Mouse (Mus musculus): ENCODE data around the gene Apc2. TPM values are rescaled to one million over a fixed set of nuclear protein-coding genes. Genes with fewer than 3 reads are reported as not detected.

The Apc2 gene
- polyA plus RNA-seq, 1 experiment from 2014 or later: 1.5 TPM

DNA sequence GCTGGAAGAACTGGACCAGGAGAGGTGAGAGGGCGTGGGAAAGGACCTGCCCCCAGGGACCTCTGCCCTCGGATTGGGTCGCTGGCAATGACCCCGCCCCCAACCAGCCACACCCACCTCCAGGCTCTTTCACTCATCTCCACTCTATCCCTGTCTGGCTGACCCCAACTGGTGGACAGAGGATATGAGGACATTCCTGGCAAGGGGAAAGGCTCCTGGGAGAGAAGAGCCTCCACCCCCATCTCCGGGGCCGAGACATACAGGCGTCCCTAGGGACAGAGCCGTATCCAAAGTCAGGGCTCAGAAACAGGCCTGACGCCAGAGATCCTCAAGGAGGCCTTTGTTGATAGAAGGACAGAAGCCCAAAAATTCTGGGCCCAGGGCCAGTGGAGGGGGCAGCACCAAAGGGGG lies 6.7 kb downstream of the Apc2 start:
- no peak overlapping the region for H3K4me3 ChIP-seq (ENCODE audit: low read length)
- H3K4me1 ChIP-seq (ENCODE audit: control insufficient read depth, insufficient read depth, low read length): peaks cover 3% of the 10 kb centered on the region; the same call in 1 of the 2 replicates
- H3K4me2 ChIP-seq (ENCODE audit: low read depth, low read length): peak overlapping the region; percentile 4; the same call in 1 of the 2 replicates
- no peaks in the 10 kb centered on the region for H3K36me3 ChIP-seq (ENCODE audit: control insufficient read depth, insufficient read depth)
- no peak overlapping the region for H3K9ac ChIP-seq (ENCODE audit: low read length)
- H3K9me3 ChIP-seq (replicated peaks; ENCODE audit: control insufficient read depth, low read length): no peaks in the 10 kb centered on the region
- peak; percentile 57 for ATAC-seq (replicated peaks; ENCODE audit: extremely low read depth, insufficient read depth, low FRiP score)
- 9% methylated on average over 9 of the region's 9 CpGs for WGBS
- H3K27ac ChIP-seq (ENCODE audit: low read length): no peak overlapping the region; the same call in 1 of the 2 replicates
- H3K27me3 ChIP-seq (ENCODE audit: control insufficient read depth, insufficient read depth, low read length): peaks cover 86% of the 10 kb centered on the region

DNA sequence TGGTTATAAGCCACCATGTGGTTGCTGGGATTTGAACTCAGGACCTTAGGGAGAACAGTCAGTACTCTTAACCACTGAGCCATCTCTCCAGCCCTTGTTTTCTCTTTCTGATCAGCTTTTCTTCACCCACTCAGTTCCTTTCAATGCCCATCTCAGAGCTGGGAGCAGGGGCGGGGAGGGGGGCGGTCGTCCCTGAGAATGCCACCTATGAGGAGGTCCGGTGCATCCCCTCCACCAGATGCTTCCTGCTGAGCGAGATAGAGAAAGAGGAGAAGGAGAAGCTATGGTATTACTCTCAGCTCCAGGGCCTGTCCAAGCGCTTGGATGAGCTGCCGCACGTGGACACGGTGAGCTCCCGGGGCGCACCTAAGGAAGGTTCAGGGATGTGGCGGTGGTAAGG lies 8.7 kb downstream of the Apc2 start:
- H3K36me3 ChIP-seq (ENCODE audit: control insufficient read depth, insufficient read depth): no peaks in the 10 kb centered on the region
- no peaks in the 10 kb centered on the region for H3K9me3 ChIP-seq (replicated peaks; ENCODE audit: control insufficient read depth, low read length)
- no peak overlapping the region; the same call in 1 of the 2 replicates for H3K4me2 ChIP-seq (ENCODE audit: low read depth, low read length)
- H3K27ac ChIP-seq (ENCODE audit: low read length): no peak overlapping the region
- WGBS: 21% methylated on average over 12 of the region's 12 CpGs
- H3K4me1 ChIP-seq (ENCODE audit: control insufficient read depth, insufficient read depth, low read length): peaks cover 3% of the 10 kb centered on the region; the same call in 1 of the 2 replicates
- no peak overlapping the region for H3K9ac ChIP-seq (ENCODE audit: low read length)
- ATAC-seq (replicated peaks; ENCODE audit: extremely low read depth, insufficient read depth, low FRiP score): no peak
- H3K4me3 ChIP-seq (ENCODE audit: low read length): no peak overlapping the region
- peaks cover 77% of the 10 kb centered on the region for H3K27me3 ChIP-seq (ENCODE audit: control insufficient read depth, insufficient read depth, low read length)

DNA sequence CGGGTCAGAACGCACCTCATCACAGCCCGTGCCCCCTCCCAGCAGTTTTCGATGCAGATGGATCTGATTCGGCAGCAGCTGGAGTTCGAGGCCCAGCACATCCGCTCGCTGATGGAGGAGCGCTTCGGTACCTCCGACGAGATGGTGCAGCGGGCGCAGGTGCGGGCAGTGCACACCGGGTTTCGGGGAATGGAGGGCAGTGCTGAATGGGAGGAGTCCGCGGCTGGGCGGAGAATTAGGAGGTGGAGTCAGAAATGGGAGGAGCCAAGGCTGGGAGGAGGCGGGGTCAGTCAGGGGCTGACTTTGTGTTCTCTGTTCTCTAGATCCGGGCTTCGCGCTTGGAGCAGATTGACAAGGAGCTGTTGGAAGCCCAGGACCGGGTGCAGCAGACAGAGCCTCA lies 9.1 kb downstream of the Apc2 start:
- H3K36me3 ChIP-seq (ENCODE audit: control insufficient read depth, insufficient read depth): no peaks in the 10 kb centered on the region

DNA sequence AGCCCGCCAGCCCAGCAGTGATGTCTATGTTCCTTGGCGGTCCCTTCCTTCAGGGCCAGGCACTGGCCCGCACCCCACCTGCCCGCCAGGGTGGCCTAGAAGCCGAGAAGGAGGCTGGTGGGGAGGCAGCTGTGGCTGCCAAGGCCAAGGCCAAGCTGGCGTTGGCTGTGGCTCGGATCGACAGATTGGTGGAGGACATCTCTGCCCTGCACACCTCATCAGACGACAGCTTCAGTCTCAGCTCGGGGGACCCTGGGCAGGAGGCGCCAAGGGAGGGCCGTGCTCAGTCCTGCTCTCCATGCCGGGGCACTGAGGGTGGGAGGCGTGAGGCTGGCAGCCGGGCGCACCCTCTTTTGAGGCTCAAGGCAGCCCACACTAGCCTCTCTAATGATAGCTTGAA lies 15.8 kb downstream of the Apc2 start:
- Histone ChIP-seq H3K4me3 (ENCODE audit: low read length) (no peak overlapping the region), H3K36me3 (ENCODE audit: control insufficient read depth, insufficient read depth) (no peaks in the 10 kb centered on the region), H3K4me1 (ENCODE audit: control insufficient read depth, insufficient read depth, low read length) (peaks cover 25% of the 10 kb centered on the region), H3K9me3 (replicated peaks; ENCODE audit: control insufficient read depth, low read length) (no peaks in the 10 kb centered on the region), H3K27ac (ENCODE audit: low read length) (no peak overlapping the region), H3K9ac (ENCODE audit: low read length) (no peak overlapping the region), H3K27me3 (ENCODE audit: control insufficient read depth, insufficient read depth, low read length) (peaks cover 84% of the 10 kb centered on the region), H3K4me2 (ENCODE audit: low read depth, low read length) (no peak overlapping the region)
- 72% methylated on average over 16 of the region's 16 CpGs for WGBS
- ATAC-seq (replicated peaks; ENCODE audit: extremely low read depth, insufficient read depth, low FRiP score): no peak

More for the DNA sequence above, 9.1 kb downstream of the Apc2 start:
- Histone ChIP-seq H3K4me3 (ENCODE audit: low read length) (no peak overlapping the region), H3K9ac (ENCODE audit: low read length) (no peak overlapping the region), H3K9me3 (replicated peaks; ENCODE audit: control insufficient read depth, low read length) (no peaks in the 10 kb centered on the region), H3K4me2 (ENCODE audit: low read depth, low read length) (peak overlapping the region; percentile 15; the same call in 1 of the 2 replicates), H3K4me1 (ENCODE audit: control insufficient read depth, insufficient read depth, low read length) (peaks cover 3% of the 10 kb centered on the region; the same call in 1 of the 2 replicates), H3K27ac (ENCODE audit: low read length) (no peak overlapping the region), H3K27me3 (ENCODE audit: control insufficient read depth, insufficient read depth, low read length) (peaks cover 74% of the 10 kb centered on the region)
- no peak for ATAC-seq (replicated peaks; ENCODE audit: extremely low read depth, insufficient read depth, low FRiP score)
- WGBS: 10% methylated on average over 25 of the region's 25 CpGs

DNA sequence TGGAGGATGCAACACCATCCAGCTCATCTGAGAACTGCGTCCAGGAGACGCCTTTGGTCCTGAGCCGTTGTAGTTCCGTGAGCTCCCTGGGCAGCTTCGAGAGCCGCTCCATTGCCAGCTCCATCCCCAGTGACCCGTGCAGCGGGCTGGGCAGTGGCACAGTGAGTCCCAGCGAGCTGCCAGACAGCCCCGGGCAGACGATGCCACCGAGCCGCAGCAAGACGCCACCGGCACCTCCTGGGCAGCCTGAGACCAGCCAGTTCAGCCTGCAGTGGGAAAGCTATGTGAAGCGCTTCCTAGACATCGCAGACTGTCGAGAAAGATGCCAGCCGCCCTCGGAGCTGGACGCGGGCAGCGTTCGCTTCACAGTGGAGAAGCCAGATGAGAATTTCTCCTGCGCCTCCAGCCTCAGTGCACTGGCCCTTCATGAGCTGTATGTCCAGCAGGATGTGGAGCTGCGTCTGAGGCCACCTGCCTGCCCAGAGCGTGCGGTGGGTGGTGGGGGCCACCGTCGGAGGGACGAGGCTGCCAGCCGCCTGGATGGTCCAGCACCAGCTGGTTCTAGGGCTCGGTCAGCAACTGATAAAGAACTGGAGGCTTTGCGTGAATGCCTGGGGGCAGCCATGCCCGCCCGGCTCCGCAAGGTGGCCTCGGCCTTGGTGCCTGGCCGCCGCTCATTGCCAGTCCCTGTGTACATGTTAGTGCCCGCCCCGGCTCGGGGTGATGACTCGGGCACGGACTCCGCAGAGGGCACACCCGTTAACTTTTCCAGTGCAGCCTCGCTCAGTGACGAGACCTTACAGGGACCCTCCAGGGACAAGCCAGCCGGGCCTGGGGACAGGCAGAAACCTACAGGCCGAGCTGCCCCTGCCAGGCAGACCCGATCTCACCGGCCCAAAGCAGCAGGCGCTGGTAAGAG lies 17.1 kb downstream of the Apc2 start:
- peaks cover 79% of the 10 kb centered on the region for H3K27me3 ChIP-seq (ENCODE audit: control insufficient read depth, insufficient read depth, low read length)
- H3K4me3 ChIP-seq (ENCODE audit: low read length): no peak overlapping the region
- H3K4me1 ChIP-seq (ENCODE audit: control insufficient read depth, insufficient read depth, low read length): peaks cover 33% of the 10 kb centered on the region
- H3K9me3 ChIP-seq (replicated peaks; ENCODE audit: control insufficient read depth, low read length): no peaks in the 10 kb centered on the region
- 56% methylated on average over 54 of the region's 54 CpGs for WGBS
- H3K4me2 ChIP-seq (ENCODE audit: low read depth, low read length): no peak overlapping the region
- ATAC-seq (replicated peaks; ENCODE audit: extremely low read depth, insufficient read depth, low FRiP score): no peak
- H3K36me3 ChIP-seq (ENCODE audit: control insufficient read depth, insufficient read depth): no peaks in the 10 kb centered on the region
- H3K9ac ChIP-seq (ENCODE audit: low read length): no peak overlapping the region
- H3K27ac ChIP-seq (ENCODE audit: low read length): no peak overlapping the region

DNA sequence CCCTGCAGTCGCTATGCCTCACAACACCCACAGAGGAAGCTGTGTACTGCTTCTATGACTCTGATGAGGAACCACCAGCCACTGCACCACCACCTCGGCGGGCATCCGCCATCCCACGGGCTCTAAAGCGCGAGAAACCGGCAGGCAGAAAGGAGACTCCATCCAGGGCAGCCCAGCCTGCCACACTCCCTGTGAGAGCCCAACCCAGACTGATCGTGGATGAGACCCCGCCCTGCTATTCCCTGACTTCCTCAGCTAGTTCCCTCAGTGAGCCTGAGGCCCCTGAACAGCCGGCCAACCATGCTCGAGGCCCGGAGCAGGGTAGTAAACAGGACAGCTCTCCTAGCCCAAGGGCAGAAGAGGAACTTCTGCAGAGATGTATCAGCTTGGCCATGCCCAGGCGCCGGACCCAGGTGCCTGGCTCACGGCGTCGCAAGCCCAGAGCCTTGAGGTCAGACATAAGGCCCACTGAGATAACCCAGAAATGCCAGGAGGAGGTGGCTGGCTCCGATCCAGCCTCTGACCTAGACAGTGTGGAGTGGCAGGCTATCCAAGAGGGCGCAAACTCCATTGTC lies 17.9 kb downstream of the Apc2 start:
- Histone ChIP-seq H3K4me2 (ENCODE audit: low read depth, low read length) (0 out of 2 replicates have a peak overlapping the region, but pooled peaks have one; percentile 15), H3K27ac (ENCODE audit: low read length) (no peak overlapping the region), H3K36me3 (ENCODE audit: control insufficient read depth, insufficient read depth) (no peaks in the 10 kb centered on the region), H3K9ac (ENCODE audit: low read length) (peak overlapping the region; percentile 43), H3K4me1 (ENCODE audit: control insufficient read depth, insufficient read depth, low read length) (peaks cover 33% of the 10 kb centered on the region), H3K27me3 (ENCODE audit: control insufficient read depth, insufficient read depth, low read length) (peaks cover 78% of the 10 kb centered on the region), H3K9me3 (replicated peaks; ENCODE audit: control insufficient read depth, low read length) (no peaks in the 10 kb centered on the region), H3K4me3 (ENCODE audit: low read length) (0 out of 2 replicates have a peak overlapping the region, but pooled peaks have one; percentile 2)
- 20% methylated on average over 20 of the region's 20 CpGs for WGBS
- no peak; the same call in 1 of the 2 replicates for ATAC-seq (replicated peaks; ENCODE audit: extremely low read depth, insufficient read depth, low FRiP score)

DNA sequence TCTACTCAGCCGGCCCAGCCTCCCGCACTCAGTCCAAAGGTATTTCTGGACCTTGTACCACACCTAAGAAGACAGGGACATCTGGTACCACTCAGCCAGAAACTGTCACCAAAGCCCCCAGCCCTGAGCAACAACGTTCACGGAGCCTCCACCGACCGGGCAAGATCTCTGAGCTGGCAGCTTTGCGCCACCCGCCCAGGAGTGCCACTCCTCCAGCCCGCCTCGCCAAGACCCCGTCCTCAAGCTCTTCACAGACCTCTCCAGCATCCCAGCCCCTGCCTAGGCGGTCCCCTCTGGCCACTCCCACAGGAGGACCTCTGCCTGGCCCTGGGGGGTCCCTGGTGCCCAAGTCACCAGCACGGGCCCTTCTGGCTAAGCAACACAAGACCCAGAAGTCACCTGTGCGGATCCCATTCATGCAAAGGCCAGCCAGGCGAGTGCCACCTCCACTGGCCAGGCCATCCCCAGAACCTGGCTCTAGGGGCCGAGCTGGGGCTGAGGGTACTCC lies 18.8 kb downstream of the Apc2 start:
- H3K27me3 ChIP-seq (ENCODE audit: control insufficient read depth, insufficient read depth, low read length): peaks cover 71% of the 10 kb centered on the region
- peaks cover 39% of the 10 kb centered on the region for H3K4me1 ChIP-seq (ENCODE audit: control insufficient read depth, insufficient read depth, low read length)
- H3K9ac ChIP-seq (ENCODE audit: low read length): peak overlapping the region; percentile 24
- no peak overlapping the region for H3K4me3 ChIP-seq (ENCODE audit: low read length)
- H3K27ac ChIP-seq (ENCODE audit: low read length): no peak overlapping the region
- WGBS: 45% methylated on average over 16 of the region's 16 CpGs
- no peak for ATAC-seq (replicated peaks; ENCODE audit: extremely low read depth, insufficient read depth, low FRiP score)
- H3K4me2 ChIP-seq (ENCODE audit: low read depth, low read length): no peak overlapping the region
- H3K9me3 ChIP-seq (replicated peaks; ENCODE audit: control insufficient read depth, low read length): no peaks in the 10 kb centered on the region
- H3K36me3 ChIP-seq (ENCODE audit: control insufficient read depth, insufficient read depth): no peaks in the 10 kb centered on the region

DNA sequence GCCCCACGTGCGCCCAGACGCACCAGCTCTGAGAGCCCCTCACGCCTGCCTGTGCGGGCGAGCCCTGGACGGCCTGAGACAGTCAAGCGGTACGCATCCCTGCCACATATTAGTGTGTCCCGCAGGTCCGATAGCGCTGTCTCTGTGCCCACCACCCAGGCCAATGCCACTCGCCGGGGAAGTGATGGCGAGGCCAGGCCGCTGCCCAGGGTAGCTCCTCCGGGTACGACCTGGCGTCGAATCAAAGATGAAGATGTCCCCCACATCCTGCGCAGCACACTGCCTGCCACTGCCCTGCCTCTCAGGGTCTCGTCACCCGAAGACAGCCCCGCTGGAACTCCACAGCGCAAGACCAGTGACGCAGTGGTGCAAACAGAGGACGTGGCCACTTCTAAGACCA lies 19.5 kb downstream of the Apc2 start:
- Histone ChIP-seq H3K4me2 (ENCODE audit: low read depth, low read length) (no peak overlapping the region), H3K4me1 (ENCODE audit: control insufficient read depth, insufficient read depth, low read length) (peaks cover 41% of the 10 kb centered on the region), H3K36me3 (ENCODE audit: control insufficient read depth, insufficient read depth) (no peaks in the 10 kb centered on the region), H3K4me3 (ENCODE audit: low read length) (no peak overlapping the region), H3K9me3 (replicated peaks; ENCODE audit: control insufficient read depth, low read length) (no peaks in the 10 kb centered on the region), H3K27ac (ENCODE audit: low read length) (no peak overlapping the region), H3K27me3 (ENCODE audit: control insufficient read depth, insufficient read depth, low read length) (peaks cover 67% of the 10 kb centered on the region), H3K9ac (ENCODE audit: low read length) (no peak overlapping the region; the same call in 1 of the 2 replicates)
- WGBS: 41% methylated on average over 27 of the region's 27 CpGs
- ATAC-seq (replicated peaks; ENCODE audit: extremely low read depth, insufficient read depth, low FRiP score): no peak
